Mouse (Mus musculus): ENCODE measurements at regions not wholly inside any gene's neighbourhood (a gene's known extent, or its start where the extent isn't known, plus 50 kb on each side); places are given as distances from the start of the nearest gene placed in this dataset.

DNA sequence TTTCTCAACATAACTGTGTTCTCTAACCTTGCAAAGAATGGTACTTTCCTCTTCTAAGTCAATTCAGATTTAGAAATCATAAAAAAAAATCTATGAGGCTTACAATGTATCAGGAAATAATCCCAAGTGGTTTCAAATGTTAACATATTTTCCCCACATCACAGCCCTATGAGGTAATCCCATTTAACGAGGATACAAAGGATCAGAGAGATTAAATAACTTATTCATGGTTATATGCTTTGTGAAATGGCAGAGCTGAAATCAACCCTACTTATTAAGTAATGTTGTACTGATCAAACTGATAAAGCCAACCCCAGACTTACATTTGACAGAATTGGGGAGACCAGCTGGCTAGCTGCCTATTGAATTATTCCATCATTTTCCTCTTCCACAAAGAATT, 614.4 kb downstream of the Ntrk3 start:
- no peak for ATAC-seq (ENCODE audit: low FRiP score, low TSS enrichment)
- Histone ChIP-seq H3K9ac (ENCODE audit: low read length) (no peak overlapping the region), H3K36me3 (ENCODE audit: control insufficient read depth, insufficient read depth, low read length) (no peaks in the 10 kb centered on the region), H3K4me1 (replicated peaks; ENCODE audit: control insufficient read depth, insufficient read depth) (no peaks in the 10 kb centered on the region), H3K4me2 (replicated peaks; ENCODE audit: low read depth) (no peak overlapping the region), H3K27me3 (ENCODE audit: control insufficient read depth, insufficient read depth, low read length) (no peaks in the 10 kb centered on the region), H3K9me3 (ENCODE audit: control insufficient read depth, low read length) (no peaks in the 10 kb centered on the region), H3K4me3 (ENCODE audit: low read depth, low read length) (no peak overlapping the region), H3K27ac (replicated peaks) (no peak overlapping the region)
- no peak for DNase-seq (ENCODE audit: low spot score)
- WGBS = 64% methylated on average over 1 of the region's 1 CpGs
- no peak for TF ChIP-seq EP300 (optimal IDR thresholded peaks at IDR 0.05)
- no peak for TF ChIP-seq CTCF (IDR thresholded peaks at IDR 0.05; ENCODE audit: low read depth)

- 59% methylated on average over 5 of the region's 5 CpGs for WGBS
- no peaks in the 10 kb centered on the region for H3K4me1 ChIP-seq (replicated peaks; ENCODE audit: control insufficient read depth, insufficient read depth)
- TF ChIP-seq EP300 (optimal IDR thresholded peaks at IDR 0.05) = no peak
- TF ChIP-seq CTCF (IDR thresholded peaks at IDR 0.05; ENCODE audit: low read depth) = no peak
- H3K9ac ChIP-seq (ENCODE audit: low read length) = no peak overlapping the region
- H3K4me2 ChIP-seq (replicated peaks; ENCODE audit: low read depth) = no peak overlapping the region
- H3K27ac ChIP-seq (replicated peaks) = no peak overlapping the region
- H3K9me3 ChIP-seq (ENCODE audit: control insufficient read depth, low read length) = no peaks in the 10 kb centered on the region
- no peaks in the 10 kb centered on the region for H3K27me3 ChIP-seq (ENCODE audit: control insufficient read depth, insufficient read depth, low read length)
- ATAC-seq (ENCODE audit: low FRiP score, low TSS enrichment) (no peak), DNase-seq (ENCODE audit: low spot score) (no peak)
- H3K36me3 ChIP-seq (ENCODE audit: control insufficient read depth, insufficient read depth, low read length) = no peaks in the 10 kb centered on the region
- no peak overlapping the region for H3K4me3 ChIP-seq (ENCODE audit: low read depth, low read length)
Observed at GRCm38 (mm10) chr7:78121151-78121486, 616.7 kb downstream of the Ntrk3 start.

- DNase-seq (ENCODE audit: low spot score) = no peak
- 53% methylated on average over 5 of the region's 5 CpGs for WGBS
- no peak overlapping the region for H3K4me3 ChIP-seq (ENCODE audit: low read depth, low read length)
- H3K36me3 ChIP-seq (ENCODE audit: control insufficient read depth, insufficient read depth, low read length) = no peaks in the 10 kb centered on the region
- H3K27me3 ChIP-seq (ENCODE audit: control insufficient read depth, insufficient read depth, low read length) = no peaks in the 10 kb centered on the region
- H3K27ac ChIP-seq (replicated peaks) = no peak overlapping the region
- H3K4me2 ChIP-seq (replicated peaks; ENCODE audit: low read depth) = no peak overlapping the region
- no peak for ATAC-seq (ENCODE audit: low FRiP score, low TSS enrichment)
- H3K9ac ChIP-seq (ENCODE audit: low read length) = no peak overlapping the region
- no peaks in the 10 kb centered on the region for H3K9me3 ChIP-seq (ENCODE audit: control insufficient read depth, low read length)
- no peaks in the 10 kb centered on the region for H3K4me1 ChIP-seq (replicated peaks; ENCODE audit: control insufficient read depth, insufficient read depth)
- TF ChIP-seq EP300 (optimal IDR thresholded peaks at IDR 0.05) = no peak
- no peak for TF ChIP-seq CTCF (IDR thresholded peaks at IDR 0.05; ENCODE audit: low read depth)
Observed at GRCm38 (mm10) chr7:78120462-78121150, 617.2 kb downstream of the Ntrk3 start.

GRCm38 (mm10) chr7:78119809-78120208, 618.0 kb downstream of the Ntrk3 start:
- Histone ChIP-seq H3K4me2 (replicated peaks; ENCODE audit: low read depth) (no peak overlapping the region), H3K4me1 (replicated peaks; ENCODE audit: control insufficient read depth, insufficient read depth) (no peaks in the 10 kb centered on the region), H3K9ac (ENCODE audit: low read length) (no peak overlapping the region), H3K36me3 (ENCODE audit: control insufficient read depth, insufficient read depth, low read length) (no peaks in the 10 kb centered on the region), H3K27ac (replicated peaks) (no peak overlapping the region), H3K27me3 (ENCODE audit: control insufficient read depth, insufficient read depth, low read length) (no peaks in the 10 kb centered on the region), H3K4me3 (ENCODE audit: low read depth, low read length) (no peak overlapping the region), H3K9me3 (ENCODE audit: control insufficient read depth, low read length) (no peaks in the 10 kb centered on the region)
- ATAC-seq (ENCODE audit: low FRiP score, low TSS enrichment) = no peak
- no peak for DNase-seq (ENCODE audit: low spot score)
- TF ChIP-seq CTCF (IDR thresholded peaks at IDR 0.05; ENCODE audit: low read depth) (no peak), EP300 (optimal IDR thresholded peaks at IDR 0.05) (no peak)
- WGBS = 74% methylated on average over 1 of the region's 1 CpGs

DNA sequence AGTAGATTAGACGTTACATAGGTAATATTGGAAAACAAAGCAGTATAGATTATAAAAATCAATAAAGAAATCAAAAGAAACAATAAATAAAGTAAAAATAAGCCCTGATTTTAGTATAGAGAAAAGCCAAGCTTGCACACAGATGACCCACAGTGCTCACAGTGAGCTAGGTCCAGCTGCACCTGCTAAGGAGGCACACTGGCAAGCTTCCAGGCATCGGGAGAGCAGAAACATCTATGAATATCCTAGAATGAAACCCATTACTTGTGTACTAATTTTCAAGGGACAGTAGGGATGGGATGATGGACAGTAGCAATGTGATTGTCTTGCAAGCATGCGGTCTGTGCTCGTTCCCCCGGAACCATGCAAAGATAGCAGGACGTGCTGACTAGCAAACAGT, 626.5 kb downstream of the Ntrk3 start:
- Histone ChIP-seq H3K9ac (ENCODE audit: low read length) (no peak overlapping the region), H3K9me3 (ENCODE audit: control insufficient read depth, low read length) (no peaks in the 10 kb centered on the region), H3K27ac (replicated peaks) (no peak overlapping the region), H3K4me1 (replicated peaks; ENCODE audit: control insufficient read depth, insufficient read depth) (no peaks in the 10 kb centered on the region), H3K4me3 (ENCODE audit: low read depth, low read length) (no peak overlapping the region), H3K36me3 (ENCODE audit: control insufficient read depth, insufficient read depth, low read length) (no peaks in the 10 kb centered on the region), H3K4me2 (replicated peaks; ENCODE audit: low read depth) (no peak overlapping the region), H3K27me3 (ENCODE audit: control insufficient read depth, insufficient read depth, low read length) (no peaks in the 10 kb centered on the region)
- DNase-seq (ENCODE audit: low spot score) = no peak
- no peak for ATAC-seq (ENCODE audit: low FRiP score, low TSS enrichment)
- WGBS = 92% methylated on average over 6 of the region's 6 CpGs
- TF ChIP-seq EP300 (optimal IDR thresholded peaks at IDR 0.05) (no peak), CTCF (IDR thresholded peaks at IDR 0.05; ENCODE audit: low read depth) (no peak)

DNA sequence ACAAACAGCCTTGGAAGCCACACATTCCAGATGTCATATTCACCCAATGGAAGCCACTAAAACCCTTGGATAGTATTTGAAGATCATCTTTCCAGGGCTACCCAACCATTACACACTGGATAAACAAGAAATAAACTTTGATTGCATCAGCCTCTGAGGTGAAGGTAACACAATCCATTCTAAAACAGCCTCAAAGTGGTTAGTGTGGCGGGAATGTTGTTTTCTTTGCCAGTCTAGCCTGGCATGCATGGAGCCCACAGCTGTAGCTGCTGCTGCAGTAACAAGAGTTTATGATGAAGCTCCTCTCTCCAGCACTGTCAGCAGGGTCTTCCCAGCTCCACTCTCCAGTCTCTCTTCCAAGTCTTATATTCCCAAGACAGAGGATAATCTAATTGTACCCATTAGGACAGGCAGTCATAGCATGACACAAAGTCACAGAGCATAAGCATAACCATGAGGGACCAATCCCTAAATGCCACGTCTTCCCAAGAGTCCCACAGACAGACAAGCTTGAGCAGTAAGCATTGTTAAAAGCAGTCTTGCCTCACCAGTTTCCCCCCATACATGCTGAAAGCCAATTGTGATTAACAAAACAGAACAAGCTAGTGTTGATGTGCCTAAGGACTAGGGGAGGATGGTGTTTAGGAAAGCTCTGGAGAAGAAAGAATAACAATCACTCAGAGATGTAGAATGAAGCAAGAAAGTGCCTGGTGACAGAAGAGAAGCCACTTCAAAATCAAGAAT, 634.1 kb downstream of the Ntrk3 start:
- no peak overlapping the region for H3K9ac ChIP-seq (ENCODE audit: low read length)
- 78% methylated on average over 2 of the region's 2 CpGs for WGBS
- no peaks in the 10 kb centered on the region for H3K4me1 ChIP-seq (replicated peaks; ENCODE audit: control insufficient read depth, insufficient read depth)
- no peaks in the 10 kb centered on the region for H3K36me3 ChIP-seq (ENCODE audit: control insufficient read depth, insufficient read depth, low read length)
- ATAC-seq (ENCODE audit: low FRiP score, low TSS enrichment) (no peak), DNase-seq (ENCODE audit: low spot score) (no peak)
- H3K27me3 ChIP-seq (ENCODE audit: control insufficient read depth, insufficient read depth, low read length) = no peaks in the 10 kb centered on the region
- TF ChIP-seq CTCF (IDR thresholded peaks at IDR 0.05; ENCODE audit: low read depth) (no peak), EP300 (optimal IDR thresholded peaks at IDR 0.05) (no peak)
- H3K9me3 ChIP-seq (ENCODE audit: control insufficient read depth, low read length) = no peaks in the 10 kb centered on the region
- H3K4me2 ChIP-seq (replicated peaks; ENCODE audit: low read depth) = no peak overlapping the region
- H3K4me3 ChIP-seq (ENCODE audit: low read depth, low read length) = no peak overlapping the region
- H3K27ac ChIP-seq (replicated peaks) = no peak overlapping the region

Data from stomach, postnatal 0 days (tissue).